Mouse (Mus musculus) cerebellum, adult 11 months (tissue): ENCODE data around the gene Fyb2.

Source experiments
- DNase-seq: peaks from one replicate; pipeline ENCODE4 v3.0.0; 2022

The Fyb2 gene

GRCm38 (mm10) chr4:105016006-105016613 lies 102.9 kb downstream of the Fyb2 start:
- DNase-seq = no peak

DNA sequence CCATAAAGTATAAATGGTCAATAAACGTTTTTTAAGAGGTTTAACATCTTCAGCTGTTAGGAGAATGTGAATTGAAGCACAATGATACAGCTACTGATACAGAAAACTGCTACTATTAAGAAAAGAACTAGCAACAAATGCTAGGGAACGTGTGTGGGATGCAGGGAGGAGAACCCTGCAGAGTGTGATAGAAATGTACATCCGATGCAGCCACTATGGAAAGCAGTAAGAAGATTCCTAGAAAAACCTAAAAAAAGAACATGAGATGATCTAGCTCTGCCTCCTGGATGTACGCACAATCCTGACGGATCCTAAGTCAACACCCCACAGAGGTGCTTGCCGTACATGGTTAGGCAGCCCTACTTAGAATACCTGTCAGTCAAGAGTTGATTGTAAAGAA lies 114.0 kb downstream of the Fyb2 start:
- no peak for DNase-seq

- DNase-seq = no peak
Measured at GRCm38 (mm10) chr4:105031104-105031503, 117.8 kb downstream of the Fyb2 start.

DNA sequence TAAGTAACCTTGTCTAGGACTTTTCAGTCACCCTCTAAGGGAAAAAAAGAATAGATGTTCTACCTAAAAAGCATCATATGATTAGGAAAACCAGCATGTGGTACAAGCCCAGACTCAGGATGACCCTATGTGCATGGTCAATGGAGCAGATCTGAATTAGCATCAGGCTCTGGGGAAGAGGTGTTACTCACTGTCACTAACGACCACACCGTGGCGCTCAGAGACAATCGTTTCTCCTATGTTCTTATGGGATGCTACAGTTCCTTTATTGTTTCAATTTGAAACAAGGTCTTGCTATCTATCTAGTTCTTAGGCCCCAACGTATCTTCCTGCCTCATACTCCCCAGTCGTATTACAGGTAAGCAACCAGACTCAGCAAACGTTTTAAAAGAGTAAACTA lies 119.9 kb downstream of the Fyb2 start:
- DNase-seq = no peak

GRCm38 (mm10) chr4:105034259-105034658 lies 121.0 kb downstream of the Fyb2 start:
- DNase-seq = no peak

- DNase-seq = no peak
Measured at GRCm38 (mm10) chr4:105050041-105050440, 136.8 kb downstream of the Fyb2 start.

GRCm38 (mm10) chr4:105051291-105051690 lies 138.0 kb downstream of the Fyb2 start:
- DNase-seq = no peak
